Mouse (Mus musculus): ENCODE data around the gene Prr19.

Prr19 gene

GRCm38 (mm10) chr7:25275555-25276298, 25.5 kb upstream of the Prr19 start:
- DNase-seq (ENCODE audit: extremely low spot score, low read depth, low spot score) = no peak

DNA sequence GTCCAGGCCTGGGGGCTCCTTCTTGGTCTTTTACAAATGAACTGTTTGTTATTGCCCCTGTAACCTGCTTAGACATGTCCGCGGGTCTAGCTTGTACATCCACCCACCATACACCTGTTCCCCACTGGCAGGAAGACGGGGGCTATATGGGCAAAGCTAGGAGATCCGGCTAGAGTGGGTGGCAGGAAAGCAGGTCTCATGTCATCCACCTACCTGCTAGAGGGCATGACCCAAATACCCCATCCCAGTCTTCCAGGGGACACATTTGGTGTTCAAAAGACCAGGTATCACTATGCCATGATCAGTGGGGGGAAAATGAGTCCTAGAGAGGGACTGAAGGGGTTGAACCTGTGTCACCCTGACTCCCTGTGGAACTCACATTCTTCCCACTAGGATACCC, 23.8 kb upstream of the Prr19 start:
- no peak for DNase-seq (ENCODE audit: extremely low spot score, low read depth, low spot score)

GRCm38 (mm10) chr7:25277998-25278340, 23.2 kb upstream of the Prr19 start:
- no peak for DNase-seq (ENCODE audit: extremely low spot score, low read depth, low spot score)

- DNase-seq (ENCODE audit: extremely low spot score, low read depth, low spot score) = no peak
Observed at GRCm38 (mm10) chr7:25278341-25279075, 22.7 kb upstream of the Prr19 start.

DNA sequence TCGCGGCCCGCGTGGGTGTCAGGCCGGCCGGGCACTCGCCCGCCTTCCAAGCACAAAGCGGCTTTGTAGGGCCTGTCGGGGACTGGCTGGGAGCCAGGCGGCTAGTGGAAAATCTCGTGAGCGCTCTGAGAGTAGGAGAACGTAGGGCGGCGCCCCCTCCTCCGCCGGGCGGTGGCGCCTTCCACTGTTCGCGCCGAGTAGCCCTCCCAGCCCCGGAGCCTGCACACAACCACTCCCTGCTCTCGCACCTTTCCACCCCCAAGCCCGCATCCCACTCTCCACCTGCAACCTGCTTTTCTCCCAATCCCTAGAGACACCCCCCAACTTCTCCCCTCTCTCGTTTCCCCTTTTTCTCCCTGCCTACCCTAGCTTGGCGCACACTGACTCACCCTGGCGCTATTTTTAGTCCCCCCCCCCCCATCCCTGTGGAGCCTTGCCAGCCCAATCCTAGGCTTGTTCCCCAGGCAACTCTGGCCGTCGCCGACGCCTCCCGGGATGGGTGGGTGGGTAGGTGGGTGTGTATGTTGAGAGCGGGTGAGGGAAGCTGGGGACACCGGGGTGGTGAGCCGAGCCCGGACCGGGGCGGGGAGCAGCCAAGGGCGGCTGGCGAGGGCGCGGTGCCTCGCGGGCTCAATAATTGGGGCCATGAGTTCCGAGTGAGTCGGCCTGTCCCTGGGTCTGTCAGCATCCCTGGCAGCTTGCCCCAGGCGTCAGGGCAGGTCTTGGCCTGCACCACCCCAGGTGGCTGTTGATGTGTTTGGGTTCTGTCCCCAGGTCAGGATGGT, 21.9 kb upstream of the Prr19 start:
- DNase-seq (ENCODE audit: extremely low spot score, low read depth, low spot score) = no peak

- no peak for DNase-seq (ENCODE audit: extremely low spot score, low read depth, low spot score)
Observed at GRCm38 (mm10) chr7:25279861-25280791, 21.1 kb upstream of the Prr19 start.

GRCm38 (mm10) chr7:25281166-25281733, 20.0 kb upstream of the Prr19 start:
- no peak for DNase-seq (ENCODE audit: extremely low spot score, low read depth, low spot score)

GRCm38 (mm10) chr7:25281734-25282601, 19.2 kb upstream of the Prr19 start:
- no peak for DNase-seq (ENCODE audit: extremely low spot score, low read depth, low spot score)

- DNase-seq (ENCODE audit: extremely low spot score, low read depth, low spot score) = no peak
Observed at GRCm38 (mm10) chr7:25282731-25283211, 18.4 kb upstream of the Prr19 start.

GRCm38 (mm10) chr7:25283637-25284036, 17.6 kb upstream of the Prr19 start:
- DNase-seq (ENCODE audit: extremely low spot score, low read depth, low spot score) = no peak

DNA sequence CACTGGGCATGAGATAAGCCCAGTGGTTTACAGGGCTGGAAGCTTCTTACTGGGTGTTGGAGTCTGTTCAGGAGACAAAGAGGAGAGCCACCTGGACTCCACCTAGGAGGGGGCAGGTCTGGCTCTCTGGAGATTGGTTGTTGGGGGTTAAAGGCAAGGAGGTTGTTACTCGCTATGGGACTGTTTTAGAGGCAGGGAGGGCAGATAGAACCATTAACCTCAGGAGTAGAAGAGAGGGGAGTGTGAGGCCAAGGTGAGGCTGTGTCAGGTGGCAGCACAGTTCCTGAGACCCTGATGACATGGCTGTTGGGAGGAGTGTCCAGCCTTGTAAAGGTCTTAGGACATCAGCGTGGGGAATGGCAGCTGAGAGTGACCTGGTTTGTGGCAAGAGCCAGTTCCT, 17.0 kb upstream of the Prr19 start:
- no peak for DNase-seq (ENCODE audit: extremely low spot score, low read depth, low spot score)

DNA sequence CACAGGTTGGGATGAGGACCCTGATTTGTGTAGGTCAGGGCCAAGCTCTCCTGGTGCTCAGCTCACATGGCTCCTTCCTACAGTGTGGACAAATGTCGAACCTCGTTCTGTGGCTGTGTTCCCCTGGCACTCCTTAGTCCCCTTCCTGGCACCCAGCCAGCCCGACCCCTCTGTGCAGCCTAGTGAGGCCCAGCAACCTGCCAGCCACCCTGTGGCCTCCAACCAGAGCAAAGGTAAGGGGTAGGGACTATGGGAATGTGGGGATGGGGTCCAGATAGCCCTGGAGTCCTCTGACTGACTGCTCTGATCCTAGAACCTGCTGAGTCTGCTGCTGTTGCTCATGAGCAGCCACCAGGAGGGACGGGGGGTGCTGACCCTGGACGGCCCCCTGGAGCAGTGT, 16.4 kb upstream of the Prr19 start:
- no peak for DNase-seq (ENCODE audit: extremely low spot score, low read depth, low spot score)

DNA sequence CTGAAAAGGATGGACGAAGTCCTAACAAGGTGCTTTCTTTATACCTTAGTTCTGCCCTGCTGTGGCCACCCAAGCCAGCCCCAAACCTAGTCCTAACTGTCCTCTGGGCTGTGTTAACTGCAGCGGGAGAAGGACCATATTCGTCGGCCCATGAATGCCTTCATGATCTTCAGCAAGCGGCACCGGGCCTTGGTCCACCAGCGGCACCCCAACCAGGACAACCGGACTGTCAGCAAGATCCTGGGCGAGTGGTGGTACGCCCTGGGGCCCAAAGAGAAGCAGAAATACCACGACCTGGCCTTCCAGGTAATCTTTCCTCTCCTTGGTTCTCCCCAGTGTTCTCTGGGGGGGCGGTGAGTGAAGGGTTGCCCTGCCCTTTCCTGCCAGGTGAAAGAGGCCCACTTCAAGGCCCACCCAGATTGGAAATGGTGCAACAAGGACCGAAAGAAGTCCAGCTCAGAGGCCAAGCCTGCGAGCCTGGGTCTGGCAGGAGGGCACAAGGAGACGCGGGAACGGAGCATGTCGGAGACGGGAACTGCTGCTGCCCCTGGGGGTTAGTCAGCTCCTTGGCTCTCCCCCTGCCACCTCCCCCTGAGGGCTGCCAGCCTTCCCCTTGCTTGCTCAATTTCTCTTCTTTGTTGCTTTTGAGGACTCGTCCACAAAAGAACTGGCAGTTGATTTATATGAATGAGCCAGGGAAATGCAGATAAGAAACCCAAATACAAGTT, 15.5 kb upstream of the Prr19 start:
- DNase-seq (ENCODE audit: extremely low spot score, low read depth, low spot score) = no peak

GRCm38 (mm10) chr7:25286989-25287388, 14.2 kb upstream of the Prr19 start:
- no peak for DNase-seq (ENCODE audit: extremely low spot score, low read depth, low spot score)

- no peak for DNase-seq (ENCODE audit: extremely low spot score, low read depth, low spot score)
Observed at GRCm38 (mm10) chr7:25288011-25288410, 13.2 kb upstream of the Prr19 start.

GRCm38 (mm10) chr7:25288721-25289120, 12.5 kb upstream of the Prr19 start:
- no peak for DNase-seq (ENCODE audit: extremely low spot score, low read depth, low spot score)

GRCm38 (mm10) chr7:25289925-25290324, 11.3 kb upstream of the Prr19 start:
- DNase-seq (ENCODE audit: extremely low spot score, low read depth, low spot score) = no peak

DNA sequence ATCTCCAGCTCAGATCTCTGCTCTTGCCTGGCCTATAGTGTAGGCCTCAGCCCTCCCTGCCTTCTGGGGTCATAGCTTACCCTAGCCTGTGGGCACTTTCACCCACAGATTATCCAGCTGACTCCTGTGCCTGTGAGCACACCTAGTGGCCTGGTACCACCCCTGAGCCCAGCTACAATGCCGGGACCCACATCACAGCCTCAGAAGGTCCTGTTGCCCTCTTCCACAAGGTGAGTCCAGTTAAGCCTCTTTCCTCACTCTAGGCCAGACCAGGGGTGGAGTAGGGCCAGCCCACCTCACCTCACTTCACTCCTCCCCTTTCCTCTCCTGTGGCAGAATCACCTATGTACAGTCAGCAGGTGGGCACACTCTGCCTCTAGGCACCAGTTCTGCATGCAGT, 10.7 kb upstream of the Prr19 start:
- no peak for DNase-seq (ENCODE audit: extremely low spot score, low read depth, low spot score)

DNA sequence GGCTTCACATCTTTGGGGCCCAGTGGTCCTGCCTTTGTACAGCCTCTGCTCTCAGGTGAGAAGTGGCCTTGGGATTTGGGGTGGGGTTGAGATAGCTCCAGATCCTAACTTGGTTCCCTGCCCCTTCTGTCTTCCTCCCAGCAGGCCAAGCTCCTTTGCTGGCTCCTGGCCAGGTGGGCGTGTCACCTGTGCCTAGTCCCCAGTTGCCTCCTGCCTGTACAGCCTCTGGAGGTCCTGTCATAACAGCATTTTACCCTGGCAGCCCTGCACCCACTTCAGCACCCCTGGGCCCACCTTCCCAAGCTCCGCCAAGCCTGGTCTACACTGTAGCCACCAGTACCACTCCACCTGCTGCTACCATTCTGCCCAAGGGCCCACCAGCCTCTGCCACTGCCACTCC, 10.3 kb upstream of the Prr19 start:
- no peak for DNase-seq (ENCODE audit: extremely low spot score, low read depth, low spot score)

Data from hindlimb bud, embryonic 11.5 days (tissue).